Mouse (Mus musculus) ES-E14 (cell line): Measurements from ENCODE around the gene Orm3. TPM values are rescaled to one million over a fixed set of nuclear protein-coding genes. Genes with fewer than 3 reads are reported as not detected.

Experiments
- DNase-seq: peaks from one replicate; pipeline ENCODE4 v3.0.0-alpha.2; 2013; ENCODE audit warnings: low read depth, low spot score
- H3K27ac ChIP-seq: 2 replicates; pipeline ENCODE4 v1.5.1; 2012; ENCODE audit warnings: low read depth, mild to moderate bottlenecking, low read length, moderate library complexity, mixed read lengths; ENCODE audit not compliant: poor library complexity, insufficient read depth, severe bottlenecking
- H3K36me3 ChIP-seq: 2 replicates; pipeline ENCODE4 v1.6.1; 2012; ENCODE audit warnings: mild to moderate bottlenecking, low read length, moderate library complexity, mixed read lengths; ENCODE audit not compliant: control insufficient read depth, poor library complexity, insufficient read depth, severe bottlenecking
- H3K4me1 ChIP-seq, 2 experiments: fragments of 150-350 bp in 1 of 2; sonication (generic) in 1 of 2; 2 replicates each; pipeline ENCODE4 v1.6.1; 2012; ENCODE audit warnings: low read length in 2 of 2, mild to moderate bottlenecking in 1 of 2, mixed read lengths in 1 of 2; ENCODE audit not compliant: control insufficient read depth in 2 of 2, insufficient read depth in 2 of 2, poor library complexity in 1 of 2
- H3K4me3 ChIP-seq, 2 experiments: fragments of 150-350 bp in 1 of 2; sonication (generic) in 1 of 2; 2 replicates each; pipeline ENCODE4 v1.5.1; 2012; ENCODE audit warnings: low read length in 2 of 2, low read depth in 1 of 2, mild to moderate bottlenecking in 1 of 2, mixed read lengths in 1 of 2; ENCODE audit not compliant: insufficient read depth in 1 of 2, poor library complexity in 1 of 2, severe bottlenecking in 1 of 2
- H3K9ac ChIP-seq: 2 replicates; pipeline ENCODE4 v1.6.1; 2012; ENCODE audit warnings: low read depth, mild to moderate bottlenecking, low read length, mixed read lengths; ENCODE audit not compliant: poor library complexity, insufficient read depth, severe bottlenecking
- H3K9me3 ChIP-seq: fragments of 150-350 bp; sonication (generic); 2 replicates; pipeline ENCODE4 v1.6.1; 2012; ENCODE audit warnings: low read depth, mild to moderate bottlenecking, low read length; ENCODE audit not compliant: control insufficient read depth, insufficient read depth
- CHD2 ChIP-seq: IDR thresholded peaks from 2 replicates; pipeline ENCODE4 v1.6.1; 2014; ENCODE audit warnings: mild to moderate bottlenecking, low read depth, low read length, inconsistent platforms
- HCFC1 ChIP-seq: IDR thresholded peaks from 2 replicates; pipeline ENCODE4 v1.6.1; 2012; ENCODE audit warnings: low read length, inconsistent platforms, borderline replicate concordance; ENCODE audit not compliant: insufficient read depth
- MAFK ChIP-seq: IDR thresholded peaks from 2 replicates; pipeline ENCODE4 v1.6.1; 2014; ENCODE audit warnings: mild to moderate bottlenecking, low read depth, low read length, inconsistent platforms; ENCODE audit not compliant: insufficient read depth
- ZC3H11A ChIP-seq: IDR thresholded peaks from 2 replicates; pipeline ENCODE4 v1.6.1; 2012; ENCODE audit warnings: low read depth, mild to moderate bottlenecking, inconsistent platforms, low read length, borderline replicate concordance
- ZNF384 ChIP-seq: IDR thresholded peaks from 2 replicates; pipeline ENCODE4 v1.6.1; 2012; ENCODE audit warnings: low read depth, low read length, inconsistent platforms
- in situ Hi-C, 2 experiments: fragments of 600-800 bp; cut with MboI; formaldehyde crosslinking; loops; one replicate each; pipeline ENCODE4 v1.15.1; 2025; ENCODE audit warnings: low sequenced_read_pairs in 2 of 2, inconsistent platforms in 1 of 2; ENCODE audit not compliant: unreplicated experiment in 2 of 2
- total RNA-seq: library from RNA; depleted of rRNA; stranded (reverse); fragments of 300-350 nt; gene quantifications from 2 replicates; pipeline ENCODE4 v1.2.3, GENCODE M21; 2012

The Orm3 gene
- total RNA-seq, 1 experiment: not detected

- TF ChIP-seq HCFC1 (no peak), ZC3H11A (no peak), MAFK (no peak), CHD2 (no peak), ZNF384 (no peak)
- H3K4me3 ChIP-seq: no peak overlapping the region
- H3K27ac ChIP-seq: no peak overlapping the region
- H3K9me3 ChIP-seq: no peaks in the 10 kb centered on the region
- H3K4me1 ChIP-seq: no peaks in the 10 kb centered on the region
- H3K9ac ChIP-seq: no peak overlapping the region
- no peaks in the 10 kb centered on the region; the same call in 1 of the 2 replicates for H3K36me3 ChIP-seq
- no peak for DNase-seq
- in situ Hi-C loops: no loop called here
These were observed 17.4 kb downstream of the Orm3 start for GRCm38 (mm10) chr4:63373404-63373803.

GRCm38 (mm10) chr4:63374331-63374730, 18.4 kb downstream of the Orm3 start:
- peaks cover 2% of the 10 kb centered on the region; the same call in 1 of the 2 replicates for H3K36me3 ChIP-seq
- H3K4me1 ChIP-seq: no peaks in the 10 kb centered on the region
- TF ChIP-seq ZNF384 (no peak), MAFK (no peak), HCFC1 (no peak), CHD2 (no peak), ZC3H11A (no peak)
- H3K9me3 ChIP-seq: no peaks in the 10 kb centered on the region
- in situ Hi-C loops: no loop called here
- no peak overlapping the region for H3K9ac ChIP-seq
- H3K4me3 ChIP-seq: no peak overlapping the region
- DNase-seq: no peak
- H3K27ac ChIP-seq: no peak overlapping the region

- Histone ChIP-seq H3K9me3 (no peaks in the 10 kb centered on the region), H3K36me3 (peaks cover 2% of the 10 kb centered on the region; the same call in 1 of the 2 replicates), H3K4me1 (no peaks in the 10 kb centered on the region), H3K27ac (no peak overlapping the region), H3K4me3 (no peak overlapping the region), H3K9ac (no peak overlapping the region)
- TF ChIP-seq MAFK: no peak
- TF ChIP-seq ZC3H11A: no peak
- no peak for TF ChIP-seq ZNF384
- no peak for TF ChIP-seq HCFC1
- no peak for TF ChIP-seq CHD2
- no peak for DNase-seq
- in situ Hi-C loops: no loop called here
These were observed 19.4 kb downstream of the Orm3 start for GRCm38 (mm10) chr4:63375367-63375766.

GRCm38 (mm10) chr4:63377483-63377882, 21.5 kb downstream of the Orm3 start:
- Histone ChIP-seq H3K9ac (no peak overlapping the region), H3K36me3 (peaks cover 2% of the 10 kb centered on the region; the same call in 1 of the 2 replicates), H3K27ac (no peak overlapping the region), H3K9me3 (no peaks in the 10 kb centered on the region), H3K4me3 (no peak overlapping the region), H3K4me1 (no peaks in the 10 kb centered on the region)
- no peak for TF ChIP-seq MAFK
- TF ChIP-seq HCFC1: no peak
- no peak for TF ChIP-seq ZNF384
- no peak for TF ChIP-seq CHD2
- TF ChIP-seq ZC3H11A: no peak
- in situ Hi-C loops: no loop called here
- no peak for DNase-seq

GRCm38 (mm10) chr4:63382676-63383369, 26.9 kb downstream of the Orm3 start:
- H3K9me3 ChIP-seq: no peaks in the 10 kb centered on the region
- no peak for DNase-seq
- H3K9ac ChIP-seq: no peak overlapping the region
- no peak overlapping the region for H3K4me3 ChIP-seq
- no peak for TF ChIP-seq ZNF384
- no peak for TF ChIP-seq HCFC1
- no peak for TF ChIP-seq CHD2
- no peak for TF ChIP-seq ZC3H11A
- H3K4me1 ChIP-seq: 0 out of 4 replicates have a peak, but pooled peaks cover 0 to 2% of the 10 kb centered on the region in 2 experiments
- in situ Hi-C loops: no loop called here
- peaks cover 2% of the 10 kb centered on the region; the same call in 1 of the 2 replicates for H3K36me3 ChIP-seq
- no peak overlapping the region for H3K27ac ChIP-seq
